Mouse (Mus musculus): ENCODE measurements around the gene Ace.
A peak's percentile ranks its signal among the peaks of the same experiment; 100 is the strongest.

The Ace gene

DNA sequence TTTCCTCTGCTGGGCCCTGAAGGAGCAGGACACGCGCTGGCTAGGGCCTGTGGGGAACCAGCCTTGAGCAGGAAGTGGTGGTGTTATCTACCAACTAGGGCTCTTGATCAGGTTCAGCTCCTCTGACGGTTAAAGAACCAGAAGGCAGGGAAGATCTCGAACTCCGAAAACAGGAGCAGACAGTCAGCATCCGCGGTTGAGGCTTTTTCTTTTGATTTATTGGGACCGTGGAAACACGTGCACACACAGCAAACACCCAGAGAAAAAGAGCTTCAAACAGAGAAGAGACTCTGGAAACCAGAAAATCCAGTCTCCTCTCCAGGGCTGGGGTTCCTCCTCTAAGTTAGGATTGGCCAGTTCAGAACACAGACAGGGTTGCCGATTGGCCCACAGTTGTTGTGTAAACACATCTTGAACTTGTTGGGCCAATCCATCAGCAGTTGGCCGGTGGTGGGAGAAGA is 21.0 kb upstream of the Ace start:
- DNase-seq: no peak

DNA sequence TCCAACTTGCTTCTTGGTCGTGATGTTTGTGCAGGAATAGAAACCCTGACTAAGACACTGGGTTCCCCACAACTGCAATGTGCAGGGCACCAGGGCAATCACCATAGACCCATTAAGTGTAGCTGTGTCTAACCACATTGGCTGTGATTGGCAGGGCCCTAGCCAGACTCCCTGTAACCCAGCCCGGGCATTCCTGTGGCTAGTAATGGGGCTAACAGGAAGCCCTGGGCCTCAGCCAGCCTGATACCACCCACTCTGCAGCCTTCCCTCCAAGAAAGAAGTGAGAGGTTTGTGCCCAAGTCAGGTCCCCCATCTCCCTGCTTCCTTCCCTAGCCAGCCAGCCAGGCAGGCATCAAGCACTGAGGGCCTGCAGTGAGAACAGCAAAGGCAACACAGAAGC is 19.5 kb upstream of the Ace start:
- DNase-seq: no peak

DNA sequence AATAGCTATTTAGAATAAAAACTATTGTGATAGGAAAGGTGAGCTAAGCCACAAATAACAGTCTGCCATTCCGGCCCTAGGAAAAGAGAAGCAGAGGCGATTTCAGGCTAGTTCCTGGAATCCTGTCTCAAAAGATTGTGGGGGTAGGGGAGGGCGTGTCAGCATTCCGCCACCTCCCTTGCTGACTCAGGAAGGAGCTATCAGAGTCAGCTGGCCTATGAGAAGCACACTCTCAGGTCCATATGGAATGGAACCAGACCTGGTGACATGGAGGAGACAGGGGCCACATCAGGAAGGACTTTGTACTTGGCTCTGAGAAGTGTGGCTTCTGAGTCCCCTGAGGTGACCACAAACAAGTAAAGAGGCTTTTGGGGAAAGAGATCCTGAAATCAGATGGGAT is 17.2 kb upstream of the Ace start:
- DNase-seq: no peak

DNA sequence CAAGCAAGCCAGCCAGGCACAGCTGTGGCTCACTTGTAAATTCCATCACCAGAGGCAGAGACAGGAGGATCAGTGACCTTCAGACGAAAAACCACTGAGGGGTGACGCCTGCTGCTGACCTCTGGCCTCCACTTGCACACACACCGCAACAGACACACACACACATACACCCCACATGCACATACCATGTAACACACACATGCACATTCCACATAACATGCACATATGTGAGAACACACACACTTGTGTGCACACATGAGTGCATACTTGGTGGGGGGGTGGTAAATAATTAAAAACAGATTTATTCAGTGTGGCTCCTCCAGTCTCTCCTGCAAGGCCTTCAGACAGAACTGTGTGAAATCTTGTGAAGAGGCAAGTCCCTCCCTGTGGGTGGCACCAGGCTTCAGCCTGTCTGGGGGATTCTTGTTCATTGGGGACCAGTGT is 16.1 kb upstream of the Ace start:
- DNase-seq: no peak

DNA sequence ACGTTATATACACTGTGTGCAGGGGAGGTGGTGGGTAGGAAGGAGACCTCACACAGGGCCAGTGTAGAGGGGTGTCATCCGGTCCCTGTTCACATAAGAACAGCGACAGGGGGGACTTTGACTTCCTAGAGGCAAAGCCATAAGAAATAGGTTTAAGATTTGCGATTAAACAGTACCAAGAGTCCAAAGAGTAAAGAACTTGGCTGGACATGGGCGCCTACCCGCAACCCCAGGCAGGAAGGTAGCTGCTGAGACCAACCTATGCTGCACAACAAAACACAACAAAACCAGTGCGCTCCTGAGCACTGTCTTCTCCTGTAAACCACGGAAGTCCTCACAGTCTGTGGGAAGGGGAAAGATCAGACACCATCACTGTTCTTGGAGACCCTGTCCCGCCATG is 15.6 kb upstream of the Ace start:
- DNase-seq: no peak

DNA sequence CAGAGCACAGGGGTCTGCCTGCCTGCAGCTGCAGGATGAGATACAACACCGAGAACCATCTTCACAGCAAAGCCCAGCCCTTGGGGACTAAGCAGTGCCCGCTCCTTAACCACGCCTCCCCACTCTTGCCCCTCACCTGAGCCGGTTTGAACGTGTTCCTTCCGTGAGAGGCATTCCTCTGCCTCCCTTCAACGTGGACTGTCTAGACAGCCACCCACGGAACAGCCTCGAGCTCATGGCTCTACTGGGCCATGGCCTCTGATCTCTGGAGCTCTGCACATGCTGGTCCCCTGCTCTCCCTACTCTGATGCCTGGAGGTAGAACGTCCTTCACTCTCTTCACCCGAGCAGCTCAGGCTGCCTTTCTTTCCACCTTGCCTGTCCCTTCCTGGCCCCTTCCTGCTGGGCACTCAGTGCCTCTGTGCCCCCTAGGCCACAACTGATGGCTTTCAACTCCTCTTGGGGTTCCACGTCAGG is 14.8 kb upstream of the Ace start, which contains the start of gene Cyb561:
TSS of gene Cyb561 (minus strand) at position 426 of the 476 bp plus-strand sequence.
- no peak for DNase-seq

DNA sequence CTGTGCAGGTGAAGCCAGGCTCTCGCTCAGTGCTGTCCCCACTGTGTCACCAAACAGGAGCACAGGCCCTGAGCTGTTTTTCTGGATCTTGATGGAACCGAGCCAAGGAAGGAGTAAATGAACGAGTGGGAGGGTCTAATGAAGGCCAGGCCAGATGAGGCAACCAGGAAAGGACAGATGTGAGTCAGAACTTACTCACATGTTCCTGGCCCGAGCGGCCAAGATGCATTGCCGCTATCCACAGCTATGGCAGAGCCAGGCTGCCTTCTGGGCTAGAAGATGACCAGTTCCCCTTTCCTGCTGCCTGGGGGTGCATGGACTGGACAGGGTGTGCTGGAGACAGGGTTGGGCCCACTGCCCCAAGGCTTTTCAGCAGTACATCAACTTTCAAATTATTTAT is 14.3 kb upstream of the Ace start:
- DNase-seq: no peak

DNA sequence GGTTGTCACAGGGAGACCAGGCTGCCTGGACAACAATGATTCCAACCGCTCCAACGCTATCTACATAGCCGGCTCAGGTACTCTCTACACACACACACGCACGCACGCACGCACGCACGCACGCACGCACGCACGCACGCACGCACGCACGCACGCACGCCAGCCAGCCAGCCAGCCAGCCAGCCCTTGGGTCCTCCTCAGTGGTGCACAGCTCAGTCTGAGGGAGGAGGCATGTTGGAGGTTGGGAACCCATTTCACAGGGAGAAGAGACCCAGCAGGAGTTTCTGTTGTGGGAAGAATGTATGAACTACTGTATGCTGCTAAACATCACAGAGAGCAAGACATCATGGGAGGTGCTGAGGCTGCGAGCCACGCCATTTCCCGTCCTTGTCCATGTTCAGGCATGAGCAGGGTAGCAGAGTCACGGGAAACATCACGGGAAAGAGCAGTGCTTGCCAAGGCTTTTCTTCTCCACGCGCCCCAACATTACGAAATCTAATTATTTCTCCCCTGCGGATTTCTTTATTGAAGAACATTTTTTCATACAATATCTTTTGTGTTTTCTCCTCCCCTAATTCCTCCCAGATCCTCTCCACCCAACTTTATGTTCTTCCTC is 11.8 kb upstream of the Ace start:
- DNase-seq: no peak

DNA sequence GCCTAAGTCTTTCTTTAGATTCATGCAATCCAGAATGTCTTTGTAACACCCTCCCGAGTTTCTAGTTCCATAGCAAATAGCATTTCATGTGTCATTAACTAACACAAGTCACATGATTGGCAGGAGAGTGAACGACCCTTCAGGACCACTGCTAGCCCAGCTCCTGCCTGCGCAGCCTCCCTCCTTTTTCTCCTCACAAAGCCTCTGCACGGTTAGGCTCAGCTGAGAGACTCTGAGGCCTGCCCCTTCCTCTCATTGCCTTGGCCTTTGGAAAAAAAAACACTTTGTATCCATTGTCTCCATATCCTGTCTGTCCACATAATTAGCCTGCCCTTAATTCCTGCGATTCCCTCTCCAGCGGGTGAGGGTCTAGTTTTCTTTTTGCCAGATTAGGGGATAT is 10.2 kb upstream of the Ace start:
- no peak for DNase-seq

DNA sequence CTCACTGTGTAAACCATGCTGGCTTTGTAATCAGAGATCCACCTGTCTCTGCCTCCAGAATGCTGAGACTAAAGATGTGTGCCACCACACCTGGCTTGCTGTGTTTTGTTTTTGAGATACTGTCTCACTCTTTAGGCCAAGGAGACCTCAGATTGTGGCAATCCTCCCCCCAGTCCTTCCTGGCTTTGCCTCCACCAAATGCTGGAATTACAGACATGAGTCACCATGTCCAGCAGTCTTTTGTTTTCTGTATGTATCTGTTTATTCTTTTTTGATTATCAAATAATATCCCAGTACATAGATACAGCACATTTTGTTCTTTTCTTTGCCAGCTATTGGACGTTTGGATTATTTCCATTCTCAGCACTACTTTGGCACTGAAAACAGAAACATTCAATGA is 9.2 kb upstream of the Ace start:
- no peak for DNase-seq

DNA sequence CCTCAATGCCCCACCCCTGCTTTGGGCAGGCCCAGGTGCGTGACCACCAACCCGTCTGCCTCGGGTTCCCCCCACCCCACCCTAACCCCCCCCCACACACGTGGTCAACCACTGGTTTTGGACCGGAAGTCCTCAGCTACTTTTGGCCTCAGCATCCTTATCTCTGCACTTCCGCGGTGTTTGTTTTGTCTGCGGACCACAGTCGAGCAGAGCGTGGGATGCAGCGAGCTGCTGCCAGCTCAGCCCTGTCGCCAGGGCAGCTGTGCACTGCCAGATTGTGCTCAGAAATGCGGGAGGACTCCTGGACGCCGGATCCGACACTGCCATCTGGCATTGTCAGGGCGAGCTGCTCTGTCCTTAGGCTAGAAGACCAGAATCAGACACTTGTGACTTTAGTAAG is 8.4 kb upstream of the Ace start:
- DNase-seq: peak; percentile 32

DNA sequence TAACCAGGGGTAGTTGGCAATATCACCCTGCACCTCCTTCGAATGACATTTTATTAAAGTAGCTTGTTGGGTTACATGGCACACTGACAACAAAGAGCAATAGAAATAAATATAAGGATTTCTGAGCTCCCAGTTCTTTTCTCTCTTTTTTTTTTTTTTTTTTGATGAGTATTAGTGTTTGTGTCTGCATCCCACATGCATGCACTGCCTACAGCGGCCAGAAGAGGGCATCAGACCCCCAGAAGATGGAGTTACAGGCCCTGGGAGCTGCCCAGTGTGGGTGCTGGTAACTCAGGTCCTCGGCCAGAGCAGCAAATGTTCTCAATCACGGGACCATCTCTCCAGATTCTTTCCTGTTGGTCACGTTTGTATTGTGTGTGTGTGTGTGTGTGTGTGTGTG is 3.1 kb upstream of the Ace start:
- DNase-seq: no peak

DNA sequence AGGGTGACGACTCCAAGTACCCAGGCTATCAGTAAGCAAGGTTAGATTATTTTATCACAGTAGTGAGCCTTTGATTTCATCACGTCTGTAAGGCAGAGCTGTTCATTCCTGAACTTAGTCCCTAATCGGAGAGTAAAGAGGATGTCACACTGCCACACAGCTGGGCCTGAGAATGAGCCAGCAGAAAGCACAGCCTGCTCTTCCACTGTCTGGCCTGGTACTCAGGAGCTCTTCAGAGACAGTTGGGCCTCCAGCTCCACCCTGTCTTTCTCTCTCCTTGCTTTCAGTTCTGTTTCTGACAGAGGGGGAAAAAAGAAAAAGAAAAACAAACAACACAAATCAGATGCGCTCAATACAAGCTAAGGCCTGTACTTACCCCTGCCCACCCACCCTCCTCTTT is 1.5 kb upstream of the Ace start:
- DNase-seq: no peak

DNA sequence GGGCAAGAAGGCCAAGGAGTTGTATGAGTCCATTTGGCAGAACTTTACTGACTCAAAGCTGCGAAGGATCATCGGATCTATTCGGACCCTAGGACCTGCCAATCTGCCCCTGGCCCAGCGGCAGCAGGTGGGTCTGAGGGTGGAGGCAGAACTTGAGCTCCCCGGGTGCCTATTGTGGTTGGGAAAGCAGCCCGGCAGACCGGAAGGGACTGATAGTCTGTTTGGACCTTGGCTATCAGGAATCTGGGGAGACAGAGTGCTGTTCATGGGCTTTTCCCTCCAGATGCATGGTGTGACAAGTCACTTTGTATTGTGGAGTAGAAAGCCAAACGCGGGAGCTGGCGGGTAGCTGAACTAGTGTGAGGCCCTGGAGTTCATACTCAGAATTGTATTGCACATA is 1.2 kb downstream of the Ace start:
- DNase-seq: no peak

DNA sequence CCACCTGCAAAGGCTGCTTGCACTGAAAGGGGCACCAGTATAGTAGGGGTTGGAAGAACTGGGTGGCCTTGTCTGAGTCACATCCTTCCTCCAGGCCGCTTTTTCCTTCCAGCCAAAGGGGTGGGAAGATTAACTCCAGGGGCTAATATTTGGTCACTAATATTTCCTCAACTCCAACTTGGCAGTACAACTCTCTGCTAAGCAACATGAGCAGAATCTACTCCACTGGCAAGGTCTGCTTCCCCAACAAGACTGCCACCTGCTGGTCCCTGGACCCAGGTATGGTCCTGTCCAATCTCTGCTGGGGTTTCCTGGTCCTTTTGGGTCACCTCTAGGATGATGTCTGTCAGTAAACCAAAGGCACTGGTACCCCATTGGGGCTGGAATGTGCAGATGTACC is 1.8 kb downstream of the Ace start:
- DNase-seq: no peak

DNA sequence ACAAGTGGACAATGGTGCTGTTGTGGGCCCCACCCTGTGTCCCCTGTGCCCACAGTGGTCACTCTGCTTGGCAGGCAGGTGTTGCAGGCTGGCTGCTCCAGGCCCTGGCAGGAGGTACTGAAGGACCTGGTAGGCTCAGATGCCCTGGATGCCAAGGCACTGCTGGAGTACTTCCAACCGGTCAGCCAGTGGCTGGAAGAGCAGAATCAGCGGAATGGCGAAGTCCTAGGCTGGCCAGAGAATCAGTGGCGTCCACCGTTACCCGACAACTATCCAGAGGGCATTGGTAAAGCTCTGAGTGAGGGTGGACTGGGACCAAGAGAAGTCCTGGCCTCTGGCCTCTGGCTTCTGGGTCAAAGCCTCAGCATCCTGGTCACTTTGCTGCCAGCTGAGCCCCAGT is 6.8 kb downstream of the Ace start:
- DNase-seq: no peak

DNA sequence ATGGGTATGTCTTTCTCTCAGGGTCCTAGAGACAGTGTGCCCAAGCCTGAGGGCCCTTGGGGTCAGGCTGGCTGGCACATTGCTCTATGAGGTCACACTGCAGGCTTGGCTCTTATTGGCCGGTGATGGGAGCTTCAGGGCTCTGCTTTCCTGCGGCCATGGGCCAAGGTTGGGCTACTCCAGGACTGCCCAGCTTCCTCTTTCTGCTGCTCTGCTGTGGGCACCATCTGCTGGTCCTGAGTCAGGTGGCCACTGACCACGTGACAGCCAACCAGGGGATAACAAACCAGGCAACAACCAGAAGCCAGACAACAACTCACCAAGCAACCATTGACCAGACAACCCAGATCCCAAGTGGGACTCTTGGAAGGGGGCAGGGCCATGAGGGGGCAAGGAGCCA is 7.3 kb downstream of the Ace start:
- no peak for DNase-seq

DNA sequence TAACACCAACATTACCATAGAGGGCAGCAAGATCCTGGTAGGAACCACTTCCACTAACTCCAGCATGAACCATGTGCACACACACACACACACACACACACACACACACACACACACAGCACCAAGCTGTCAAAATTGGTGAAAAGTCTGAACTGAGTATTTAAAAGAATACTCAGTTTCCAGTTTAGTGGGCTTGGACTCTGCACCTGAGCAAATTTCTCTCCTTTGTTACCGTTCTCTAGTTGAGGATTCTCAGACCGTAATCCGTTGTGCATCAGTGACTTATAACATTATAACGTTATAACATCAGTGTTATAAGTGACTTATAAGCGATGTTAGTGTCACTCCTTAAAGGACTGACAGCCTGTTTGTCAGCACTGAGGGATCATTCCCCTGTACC is 7.9 kb downstream of the Ace start:
- no peak for DNase-seq

DNA sequence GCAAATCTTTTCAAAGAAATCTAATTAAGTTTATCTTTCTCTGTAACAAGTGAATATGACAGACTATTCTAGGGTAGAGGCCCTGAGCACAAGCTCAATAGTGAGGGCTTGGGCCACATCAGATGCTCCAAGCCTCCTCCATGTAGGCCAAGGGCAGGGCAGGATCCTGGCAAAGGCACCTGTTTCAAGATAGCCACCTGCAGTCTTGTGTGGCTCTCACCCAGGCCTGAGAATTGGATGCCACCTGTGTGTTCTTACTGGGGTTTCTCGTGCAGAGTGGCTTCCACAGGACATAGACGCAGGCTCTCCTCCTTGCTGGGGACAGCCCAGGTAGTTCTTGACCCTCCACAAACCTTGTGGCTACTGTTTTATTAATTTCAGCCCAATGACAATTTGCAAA is 10.5 kb downstream of the Ace start:
- DNase-seq: no peak

DNA sequence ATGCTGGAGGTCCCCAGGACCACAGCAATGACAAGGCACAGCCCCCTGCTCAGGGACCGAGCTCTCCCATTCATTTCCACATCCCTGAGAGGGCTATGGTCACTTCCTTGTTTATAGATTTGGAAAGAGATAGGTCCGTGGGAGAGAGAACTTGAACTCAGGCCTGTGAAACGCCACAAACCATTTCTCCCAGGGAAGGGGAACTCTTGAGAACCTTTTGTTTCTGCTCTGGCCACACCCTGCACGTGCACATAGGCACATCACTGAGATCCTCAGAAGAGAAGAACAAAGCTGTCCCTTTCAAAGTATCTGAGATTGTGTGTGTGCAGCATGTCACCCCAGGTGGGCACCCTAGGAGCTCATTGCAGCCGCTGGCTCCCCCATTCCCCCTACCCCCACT is 10.9 kb downstream of the Ace start:
- no peak for DNase-seq

DNA sequence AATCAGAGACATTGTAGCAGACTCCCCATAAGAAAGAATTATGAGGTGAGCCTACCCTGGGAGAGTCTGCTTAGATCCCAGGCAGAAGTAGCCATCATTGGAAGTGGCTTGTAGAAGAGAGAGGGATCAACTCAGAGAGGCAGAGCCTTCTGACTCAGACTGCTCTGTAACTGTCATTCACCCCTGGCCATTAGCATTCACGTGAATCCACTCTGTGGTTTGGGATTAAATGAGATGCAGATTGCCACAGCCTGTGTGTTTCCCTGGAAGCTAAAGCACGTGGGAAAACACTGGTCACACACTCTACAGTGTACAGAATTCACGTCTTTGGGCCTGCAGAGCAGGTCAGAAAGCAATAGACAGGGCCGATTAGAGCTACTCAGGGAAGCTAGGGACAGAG is 16.7 kb downstream of the Ace start:
- no peak for DNase-seq

DNA sequence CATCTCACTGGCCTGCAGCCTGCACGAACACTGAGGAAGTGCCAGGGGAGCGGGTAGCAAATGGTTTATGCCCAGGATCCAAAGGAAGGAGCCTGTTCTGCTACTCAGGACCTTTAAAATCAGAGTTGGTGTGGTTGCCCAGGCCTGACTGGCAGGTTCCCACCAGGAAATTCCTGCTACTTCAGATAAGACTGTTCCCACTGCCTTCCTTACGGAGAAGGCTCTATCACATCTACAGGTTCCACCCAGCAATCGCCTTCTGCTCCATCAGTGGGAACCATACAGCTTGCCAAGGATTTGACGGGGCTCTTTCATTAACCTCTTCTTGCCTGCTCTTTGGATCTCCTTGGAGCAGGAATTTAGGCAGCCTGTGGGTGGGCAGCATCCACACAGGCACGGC is 19.7 kb downstream of the Ace start:
- DNase-seq: no peak

DNA sequence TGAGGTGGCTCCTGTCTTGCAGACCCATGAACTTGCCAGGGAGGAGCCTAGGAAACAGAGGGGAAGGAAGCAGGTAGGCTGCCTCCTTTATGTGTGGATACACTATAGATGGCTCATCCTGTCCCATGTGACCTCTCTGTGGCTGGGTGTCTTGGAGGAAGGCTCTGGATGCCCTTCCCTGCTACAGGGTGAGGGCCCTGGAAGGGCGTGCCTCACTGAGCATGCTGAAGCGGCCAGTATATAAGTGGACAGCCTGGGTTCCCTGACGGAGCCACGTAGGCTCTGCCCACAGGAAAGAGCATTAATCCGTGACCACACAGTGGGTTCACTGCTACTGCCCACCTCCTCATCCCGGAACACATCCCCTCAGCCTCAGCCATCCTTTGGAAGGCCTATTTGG is 21.7 kb downstream of the Ace start:
- no peak for DNase-seq

DNA sequence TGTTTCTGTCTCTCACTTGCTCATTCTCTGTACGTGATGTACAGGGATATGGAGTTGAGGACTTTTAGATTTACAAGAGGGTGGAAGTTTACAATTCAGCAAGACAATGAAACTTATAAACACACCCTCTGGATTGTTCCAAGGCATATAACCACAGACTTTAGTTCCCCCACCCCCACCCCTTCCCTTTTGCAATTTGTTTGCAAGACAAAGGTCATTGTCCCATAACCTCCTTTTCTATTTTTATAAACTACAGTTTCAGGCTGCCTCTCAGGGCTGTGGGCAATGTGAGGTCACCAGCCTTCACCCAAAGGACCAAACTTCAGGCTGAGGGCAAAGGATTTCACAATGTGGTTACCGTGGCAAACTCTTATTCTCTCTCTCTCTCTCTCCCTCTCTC is 22.5 kb downstream of the Ace start:
- DNase-seq: no peak

DNA sequence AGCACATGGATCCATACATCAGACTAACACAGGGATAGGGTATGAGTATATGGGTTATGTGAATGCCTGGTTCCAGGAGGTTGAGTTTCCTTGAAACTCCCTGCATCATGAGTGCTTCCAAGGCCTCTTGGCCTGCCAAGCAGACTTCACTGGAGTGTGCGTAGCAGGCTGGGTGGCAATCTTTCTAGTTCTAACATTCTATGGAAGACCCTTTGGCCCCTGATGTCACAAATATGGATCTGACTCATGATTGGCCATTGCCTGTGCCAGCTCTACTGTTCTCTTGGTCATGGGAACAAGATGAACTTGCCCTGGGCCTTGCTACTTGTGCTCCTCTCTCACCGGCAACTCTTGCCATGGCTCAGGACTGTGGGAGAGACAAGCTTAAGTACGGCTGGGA is 26.6 kb downstream of the Ace start, which contains the start of gene Ace3:
TSS of gene Ace3 (plus strand) at position 301 of the 400 bp plus-strand sequence.
- no peak for DNase-seq

DNA sequence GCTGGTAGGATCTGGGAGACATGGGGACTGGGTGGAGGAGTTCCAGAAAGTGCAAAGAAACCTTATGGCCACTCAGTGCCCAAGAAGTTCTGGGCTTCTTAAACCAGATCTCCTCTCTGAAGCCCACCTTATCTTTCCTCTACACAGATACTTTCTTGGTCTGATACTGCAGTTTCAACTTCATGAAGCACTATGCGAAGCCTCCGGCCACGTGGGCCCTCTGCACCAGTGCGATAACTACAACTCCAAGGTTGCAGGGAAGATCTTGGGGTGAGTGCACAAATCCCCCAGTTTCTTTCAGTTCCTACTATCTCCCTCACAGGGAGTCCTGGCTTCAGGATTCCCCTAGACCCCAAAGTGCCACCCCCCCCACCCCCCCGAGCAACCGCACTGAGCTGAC is 32.3 kb downstream of the Ace start:
- no peak for DNase-seq
